Mouse (Mus musculus) lung, postnatal 14 days (tissue): ENCODE data around the gene Lipa.
A peak's percentile ranks its signal among the peaks of the same experiment; 100 is the strongest.

Source experiments
- DNase-seq: peaks from one replicate; pipeline ENCODE4 v3.0.0; 2021

Gene Lipa

DNA sequence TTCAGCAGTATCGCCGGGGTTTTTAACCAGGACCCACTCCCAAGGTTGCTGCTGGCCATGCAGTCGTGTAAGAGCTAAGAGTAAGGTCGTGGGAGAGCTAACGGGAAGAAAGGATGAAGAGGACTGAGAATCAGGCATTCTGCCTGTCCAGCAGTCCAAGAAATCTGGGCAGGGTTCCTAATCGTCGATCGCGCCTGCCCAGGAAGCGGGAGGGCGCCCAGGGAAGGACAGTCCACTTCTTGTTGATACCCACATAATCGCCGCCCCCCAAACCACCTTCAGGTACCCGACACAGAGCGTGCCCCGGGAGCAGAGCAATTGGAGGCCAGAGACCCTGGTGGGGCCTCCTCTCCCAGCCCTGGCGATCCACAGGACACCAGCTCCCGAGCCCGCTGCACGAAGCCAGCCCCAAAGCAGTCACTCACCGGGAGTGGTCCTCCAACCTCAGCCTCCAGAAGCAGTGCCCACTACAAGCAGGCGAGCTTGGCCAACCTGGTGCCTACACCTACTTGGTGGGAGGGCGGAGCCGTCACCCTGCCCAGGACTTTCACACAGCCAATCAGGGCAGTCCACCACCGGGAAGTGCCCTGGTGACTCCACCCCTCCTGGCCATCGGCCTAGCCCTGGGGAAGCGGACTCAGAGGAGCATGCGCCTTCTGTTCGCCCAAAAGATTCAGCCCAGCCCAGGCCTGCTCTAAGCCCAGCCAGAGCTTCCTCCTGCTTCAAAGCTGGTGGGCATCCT is at the start of gene Lipa:
TSS of gene Lipa (minus strand) at position 534 of the 742 bp plus-strand sequence.
- peak; percentile 97 for DNase-seq

GRCm38 (mm10) chr19:34573650-34574049 is 46.4 kb upstream of the Lipa start:
- no peak for DNase-seq

DNA sequence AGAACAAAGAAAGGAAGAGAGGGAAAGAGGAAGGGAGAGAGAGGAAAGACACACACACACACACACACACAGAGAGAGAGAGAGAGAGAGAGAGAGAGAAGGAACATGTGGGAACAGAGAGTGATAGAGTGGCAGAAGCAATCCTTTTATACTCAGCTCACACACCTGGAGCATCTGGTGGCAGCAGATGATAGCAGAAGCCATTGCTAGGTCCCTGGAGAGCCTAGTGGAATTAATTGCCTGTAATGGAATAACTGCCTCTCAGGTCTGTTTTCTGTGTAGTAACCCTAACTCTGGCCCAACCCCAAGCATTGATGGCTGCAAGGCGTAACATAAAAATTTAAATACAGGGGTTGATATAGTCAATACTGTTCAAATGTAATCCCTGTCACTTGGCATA is 43.8 kb upstream of the Lipa start:
- DNase-seq: no peak

- no peak for DNase-seq
Measured at GRCm38 (mm10) chr19:34569896-34570476, 42.7 kb upstream of the Lipa start.

DNA sequence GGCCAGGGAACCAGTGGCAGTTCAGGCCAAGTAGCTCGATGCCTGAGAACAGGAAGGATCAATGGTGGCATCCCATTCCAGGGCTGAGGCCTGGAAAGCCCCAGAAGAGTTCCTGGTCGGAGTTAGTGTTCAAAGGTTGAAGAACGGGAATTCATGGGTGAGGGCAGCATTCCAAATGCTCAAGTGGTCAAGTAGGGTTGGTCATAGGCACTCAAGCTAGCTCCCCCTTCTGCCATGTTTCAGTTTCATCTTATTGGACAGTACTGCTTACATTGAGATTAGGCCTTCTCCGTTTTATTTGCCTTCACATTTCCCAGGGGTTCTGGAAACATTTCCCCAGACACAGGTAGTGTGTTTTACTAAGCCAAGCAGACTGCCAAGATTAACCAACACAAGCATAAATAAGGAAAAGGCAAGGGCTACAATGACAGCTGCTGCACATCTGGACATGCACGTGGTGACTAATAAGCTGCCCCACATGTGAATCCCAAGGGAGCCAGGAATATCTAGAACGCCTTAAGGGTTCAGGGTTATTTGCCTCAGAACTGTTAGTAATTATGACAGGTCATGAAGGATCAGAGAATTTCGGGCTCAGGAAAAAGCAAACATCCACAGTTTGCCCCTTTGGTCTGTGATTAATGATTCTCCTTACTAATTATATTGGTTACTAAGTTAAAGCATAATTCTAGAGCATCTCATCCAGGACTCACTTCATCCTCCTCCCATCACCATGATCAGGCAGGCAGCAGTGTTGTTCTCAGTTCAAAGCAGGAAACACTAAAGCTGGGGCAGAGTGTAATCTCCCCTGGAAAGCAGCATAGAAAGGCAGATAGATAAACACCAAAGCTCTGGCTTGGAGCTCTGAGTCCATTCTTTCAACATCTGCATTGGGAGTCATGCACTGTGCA is 42.0 kb upstream of the Lipa start:
- peak; percentile 40 for DNase-seq

DNA sequence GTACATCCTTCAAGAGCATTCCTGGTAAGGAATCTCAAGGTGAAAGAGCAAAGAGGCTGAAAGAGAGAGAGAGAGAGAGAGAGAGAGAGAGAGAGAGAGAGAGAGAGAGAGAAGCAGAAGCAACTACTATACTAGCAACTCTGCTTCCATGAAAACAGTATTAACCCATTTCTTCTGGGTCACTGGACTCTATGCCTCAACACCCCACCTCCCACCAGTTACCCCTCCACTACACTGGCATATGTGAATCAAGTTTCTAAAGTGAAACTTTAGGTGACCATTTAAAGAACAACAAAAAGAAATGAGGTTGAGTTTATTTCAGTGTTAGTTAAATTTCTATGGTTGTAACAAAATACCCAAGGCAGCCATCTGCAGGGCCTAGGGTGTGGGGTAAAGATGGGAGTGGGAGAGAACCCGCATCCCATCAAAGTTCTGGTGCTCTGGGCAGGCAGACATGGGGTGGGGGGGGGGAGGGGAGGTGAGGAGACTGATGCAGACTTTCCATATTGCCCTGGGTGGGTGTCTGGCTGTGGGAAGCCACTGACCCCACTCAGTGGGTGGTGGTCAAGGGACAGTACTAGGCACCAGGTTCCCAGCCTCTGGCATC is 39.0 kb upstream of the Lipa start:
- no peak for DNase-seq

- no peak for DNase-seq
Measured at GRCm38 (mm10) chr19:34562556-34562955, 35.3 kb upstream of the Lipa start.

DNA sequence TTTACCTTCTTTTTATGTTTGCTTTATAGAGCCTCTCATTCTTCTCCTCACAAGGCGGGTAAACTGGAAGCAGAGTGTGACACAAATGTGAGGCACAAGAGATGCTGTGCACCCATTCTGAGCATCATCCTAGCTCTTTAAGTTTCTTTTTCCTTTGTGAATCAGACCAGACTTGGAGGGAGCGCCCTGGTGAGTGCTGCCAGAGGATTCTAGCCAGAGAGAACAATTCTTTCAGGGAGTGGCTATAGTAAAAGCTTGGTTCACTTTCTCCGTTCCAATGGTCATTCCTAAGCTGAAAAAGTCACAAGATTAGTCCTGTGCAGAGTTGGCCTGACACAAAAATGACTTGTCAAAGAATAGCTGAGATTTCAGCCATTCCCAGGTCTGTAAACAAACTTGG is 29.3 kb upstream of the Lipa start:
- DNase-seq: peak; percentile 24

- DNase-seq: no peak
Measured at GRCm38 (mm10) chr19:34554061-34554460, 26.8 kb upstream of the Lipa start.

DNA sequence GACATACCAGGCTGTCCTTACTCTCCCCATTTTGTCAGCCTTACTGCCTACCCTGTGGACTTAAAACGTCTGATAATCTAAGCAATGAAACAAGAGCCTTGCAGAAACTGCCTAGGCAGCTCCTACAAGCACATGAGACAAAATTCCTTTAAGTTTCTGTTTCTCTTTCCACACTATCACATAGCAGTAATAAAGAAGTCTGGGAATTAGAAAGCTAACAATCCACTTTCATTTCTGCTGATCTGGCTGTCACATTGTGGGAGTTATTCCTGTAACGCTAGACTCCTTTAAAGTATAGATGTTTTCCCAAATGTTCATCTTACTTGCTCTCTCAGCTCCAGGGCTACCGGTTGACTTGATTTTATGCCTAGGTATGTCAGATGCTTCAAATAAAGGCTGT is 26.2 kb upstream of the Lipa start:
- no peak for DNase-seq

GRCm38 (mm10) chr19:34553021-34553420 is 25.7 kb upstream of the Lipa start:
- peak; percentile 27 for DNase-seq

DNA sequence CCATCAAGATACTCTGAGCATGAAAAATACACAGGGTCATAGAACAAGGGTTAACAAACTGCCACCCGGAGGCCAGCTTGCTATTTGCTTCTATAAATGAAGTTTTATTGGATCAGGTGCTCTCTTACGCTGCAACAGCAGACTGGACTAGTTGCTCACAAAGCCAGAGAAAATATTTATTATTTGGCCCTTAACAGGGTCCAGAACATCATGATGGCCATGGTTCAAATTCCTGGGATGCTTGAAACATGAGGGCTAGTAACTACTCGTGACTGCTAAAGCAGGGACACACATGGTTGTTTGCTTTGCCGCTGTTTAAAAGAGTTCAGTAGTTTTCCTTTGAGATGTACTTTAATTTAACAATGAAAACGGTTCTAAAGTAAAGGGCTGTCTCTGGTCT is 24.7 kb upstream of the Lipa start:
- DNase-seq: peak; percentile 46

DNA sequence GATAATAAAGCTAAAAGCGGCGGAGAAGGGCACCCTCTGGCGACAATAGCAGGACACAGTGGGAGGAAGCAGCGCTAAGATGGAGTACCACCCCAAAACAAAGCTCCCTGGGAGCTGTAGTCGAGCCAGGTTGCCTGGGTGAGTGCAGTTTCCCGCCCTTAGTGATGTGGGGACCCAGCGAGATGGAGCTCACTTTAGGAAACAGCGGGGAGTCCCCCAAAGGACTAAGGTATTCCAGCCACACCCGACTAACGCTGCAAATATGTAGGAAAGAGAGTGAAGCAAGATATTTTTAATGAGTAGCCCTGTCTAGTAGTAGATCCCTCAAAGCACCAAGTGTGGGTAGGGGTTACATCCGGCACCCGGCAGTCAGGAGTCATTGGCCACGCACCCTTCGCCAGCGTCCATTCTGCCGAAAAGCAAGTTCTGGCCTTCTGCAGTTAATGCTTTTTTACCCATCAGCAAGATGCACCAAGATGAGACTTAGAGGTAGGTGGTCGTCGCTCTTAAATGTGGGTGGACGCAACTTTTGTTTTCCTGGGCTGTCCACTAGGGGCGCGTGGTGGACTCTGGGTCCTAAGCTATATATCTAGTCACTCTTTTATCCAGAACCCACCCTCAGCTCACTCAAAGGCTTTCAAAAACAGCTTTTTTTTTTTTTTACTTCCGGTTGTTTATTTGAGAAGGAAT is 23.4 kb upstream of the Lipa start, which contains the start of gene Ifit2:
TSS of gene Ifit2 (plus strand) at position 161 of the 690 bp plus-strand sequence.
- DNase-seq: peak; percentile 75

DNA sequence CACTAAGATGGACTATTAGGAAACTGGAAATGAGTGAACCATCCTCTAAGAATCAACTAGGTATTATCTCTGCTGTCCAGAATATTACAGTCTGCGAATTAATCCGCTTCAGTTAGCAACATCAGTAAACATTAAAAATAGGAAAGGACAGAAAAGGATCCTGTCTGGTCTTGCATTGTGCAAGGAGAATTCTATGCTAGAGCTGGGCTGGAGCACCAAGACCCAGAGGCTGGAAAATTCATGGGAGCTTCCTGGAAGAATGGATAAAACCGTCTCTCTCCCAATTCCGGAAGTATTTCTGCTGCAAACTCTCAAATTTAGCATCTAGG is 22.9 kb upstream of the Lipa start:
- no peak for DNase-seq

GRCm38 (mm10) chr19:34547976-34548375 is 20.7 kb upstream of the Lipa start:
- peak; percentile 93 for DNase-seq

- no peak for DNase-seq
Measured at GRCm38 (mm10) chr19:34546211-34546610, 18.9 kb upstream of the Lipa start.

DNA sequence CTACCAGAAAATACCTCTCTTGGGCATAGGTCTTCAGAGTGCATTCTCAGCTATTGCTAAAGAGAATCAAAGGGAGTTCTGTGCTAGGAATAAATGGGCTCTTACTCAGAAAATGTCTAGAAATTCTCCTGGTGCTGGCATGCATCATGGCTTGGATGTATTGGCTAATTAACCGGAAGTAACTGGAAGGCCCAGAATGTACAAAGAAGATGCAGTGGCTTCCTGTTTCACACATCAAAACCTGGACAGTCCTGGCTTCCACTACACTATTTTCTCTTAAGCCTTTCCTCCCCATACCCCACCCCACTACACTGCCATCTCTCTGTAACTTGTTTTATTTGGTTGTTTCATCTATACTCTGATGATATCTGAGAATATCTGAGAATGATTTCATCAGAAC is 12.1 kb upstream of the Lipa start:
- DNase-seq: no peak

DNA sequence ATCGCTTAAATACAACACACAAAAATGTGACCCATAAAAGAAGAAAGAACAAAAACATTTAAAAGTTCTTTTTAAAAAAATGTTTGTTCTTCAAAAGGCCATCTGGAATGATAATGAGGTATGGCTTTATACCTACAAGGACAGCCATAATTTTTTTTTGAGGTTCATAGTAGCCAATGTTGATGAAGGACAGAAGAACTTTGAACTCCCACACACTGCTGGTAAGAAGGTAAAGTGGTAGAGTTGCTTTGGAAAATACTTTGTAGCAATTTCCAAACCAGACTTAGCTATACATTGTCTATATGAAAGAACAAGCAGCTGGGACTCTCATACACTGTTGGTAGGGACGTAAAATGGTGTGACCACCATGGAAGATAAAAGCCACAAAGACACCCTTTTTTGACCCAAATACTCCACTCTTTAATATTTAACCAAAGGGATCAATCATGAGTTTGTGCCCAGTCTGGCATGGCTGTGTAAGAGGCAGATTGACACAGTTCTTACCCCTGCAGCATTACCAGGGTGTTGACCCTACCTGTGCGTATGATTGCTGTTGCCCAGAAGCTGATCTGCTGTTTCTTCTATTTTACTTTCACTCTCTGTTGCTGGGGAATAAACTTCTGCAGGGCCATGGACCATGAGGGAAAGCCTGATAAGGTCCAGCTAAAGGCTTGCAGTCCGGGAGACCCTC is 4.9 kb upstream of the Lipa start:
- DNase-seq: no peak

GRCm38 (mm10) chr19:34526321-34526923 is 852 bp downstream of the Lipa start:
- DNase-seq: no peak

DNA sequence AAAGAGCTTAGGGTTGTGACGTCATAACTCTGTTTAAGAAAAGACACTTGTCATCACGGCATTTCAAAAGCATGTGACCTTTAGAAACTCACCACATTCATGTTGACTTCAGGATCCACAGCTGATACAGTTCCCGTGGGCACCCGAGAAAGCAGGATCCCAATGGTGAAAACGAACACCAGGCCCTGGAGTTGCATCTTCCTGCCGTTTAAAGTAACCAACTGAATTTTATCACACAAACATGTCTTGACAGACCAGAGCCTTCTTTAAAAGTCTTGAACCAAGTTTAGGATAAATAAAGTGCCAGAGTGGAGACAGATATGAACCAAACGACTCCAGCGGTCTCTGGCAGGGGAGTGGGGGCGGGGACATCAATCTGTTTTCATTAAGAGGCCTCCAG is 2.6 kb downstream of the Lipa start:
- no peak for DNase-seq

- DNase-seq: no peak
Measured at GRCm38 (mm10) chr19:34523106-34523725, 4.1 kb downstream of the Lipa start.
